Mouse (Mus musculus): ENCODE measurements at regions not wholly inside any gene's neighbourhood (a gene's known extent, or its start where the extent isn't known, plus 50 kb on each side); places are given as distances from the start of the nearest gene placed in this dataset.

GRCm38 (mm10) chr12:56250262-56250661, 95.4 kb downstream of the Mbip start:
- TF ChIP-seq CTCF (conservative IDR thresholded peaks at IDR 0.05; ENCODE audit: low read length), result no peak
- TF ChIP-seq POU5F1 (IDR thresholded peaks at IDR 0.05; ENCODE audit: borderline replicate concordance, low read length), result no peak
- TF ChIP-seq NANOG (IDR thresholded peaks at IDR 0.05; ENCODE audit: borderline replicate concordance, low read length), result no peak

Data from E14TG2a.4 (cell line).